Mouse (Mus musculus) CD4-positive helper T cell, adult 2 months (primary cell): ENCODE measurements around the gene Cd72.

ENCODE experiments used
- DNase-seq: peaks from one replicate; pipeline ENCODE4 v3.0.0-alpha.2; 2012; ENCODE audit warnings: low read depth, missing footprints, low spot score

The Cd72 gene

DNA sequence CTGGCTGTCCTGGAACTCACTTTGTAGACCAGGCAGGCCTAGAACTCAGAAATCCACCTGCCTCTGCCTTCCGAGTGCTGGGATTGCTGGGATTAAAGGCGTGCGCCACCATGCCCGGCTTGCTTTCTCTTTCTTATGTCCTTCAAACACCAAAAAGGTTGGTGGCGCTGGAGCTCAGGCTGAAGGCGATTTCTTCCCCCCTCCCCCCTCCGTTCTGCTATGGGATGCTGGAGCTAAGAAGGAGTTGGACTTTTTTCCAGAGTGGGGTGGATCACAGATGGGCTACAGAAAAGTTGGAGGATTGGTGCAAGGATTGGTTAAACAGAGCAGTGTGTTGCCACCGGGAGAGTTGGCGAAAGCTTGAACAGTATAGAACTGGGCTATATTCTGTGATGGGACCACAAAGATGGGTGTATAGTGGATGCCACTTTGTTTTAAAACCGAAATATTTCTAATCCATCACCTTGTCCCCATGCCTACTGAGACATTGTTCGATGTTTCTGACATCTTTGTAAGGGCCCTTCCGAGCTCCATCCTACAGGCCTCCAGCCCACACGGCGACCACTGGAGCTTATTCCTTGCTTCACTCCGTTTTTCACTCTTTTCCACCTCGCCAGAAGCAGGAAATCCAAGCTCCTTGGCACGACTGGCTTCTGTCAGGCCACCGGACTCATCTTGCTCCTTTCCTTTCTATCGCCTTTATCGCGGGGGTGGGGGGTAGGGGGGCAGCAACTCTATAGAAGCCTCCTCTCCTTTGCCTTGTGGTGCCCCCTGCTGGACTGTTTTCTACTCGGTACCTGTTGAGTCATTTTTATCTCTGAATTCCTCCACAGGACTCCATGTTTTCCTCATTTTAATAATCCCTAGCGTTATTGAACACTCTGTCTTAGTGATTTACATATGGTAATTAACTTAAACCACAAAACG is 24.7 kb upstream of the Cd72 start:
- DNase-seq: peak; percentile 80

DNA sequence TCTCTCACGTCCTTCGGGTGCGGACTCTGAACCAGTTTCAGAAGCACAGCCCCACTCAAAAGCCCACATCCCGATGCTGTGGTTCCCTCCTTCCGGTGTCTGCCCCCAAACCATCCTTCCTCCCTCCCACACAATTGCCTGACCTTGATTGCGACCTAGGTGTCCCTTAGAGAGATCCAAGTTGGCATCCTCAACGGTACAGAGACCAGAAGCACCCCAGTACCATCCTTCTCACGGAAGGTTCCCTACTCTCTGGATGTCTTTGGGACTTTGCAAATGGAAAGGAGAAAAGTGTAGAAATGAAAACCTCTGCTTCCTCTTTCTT is 24.1 kb upstream of the Cd72 start:
- DNase-seq: no peak

DNA sequence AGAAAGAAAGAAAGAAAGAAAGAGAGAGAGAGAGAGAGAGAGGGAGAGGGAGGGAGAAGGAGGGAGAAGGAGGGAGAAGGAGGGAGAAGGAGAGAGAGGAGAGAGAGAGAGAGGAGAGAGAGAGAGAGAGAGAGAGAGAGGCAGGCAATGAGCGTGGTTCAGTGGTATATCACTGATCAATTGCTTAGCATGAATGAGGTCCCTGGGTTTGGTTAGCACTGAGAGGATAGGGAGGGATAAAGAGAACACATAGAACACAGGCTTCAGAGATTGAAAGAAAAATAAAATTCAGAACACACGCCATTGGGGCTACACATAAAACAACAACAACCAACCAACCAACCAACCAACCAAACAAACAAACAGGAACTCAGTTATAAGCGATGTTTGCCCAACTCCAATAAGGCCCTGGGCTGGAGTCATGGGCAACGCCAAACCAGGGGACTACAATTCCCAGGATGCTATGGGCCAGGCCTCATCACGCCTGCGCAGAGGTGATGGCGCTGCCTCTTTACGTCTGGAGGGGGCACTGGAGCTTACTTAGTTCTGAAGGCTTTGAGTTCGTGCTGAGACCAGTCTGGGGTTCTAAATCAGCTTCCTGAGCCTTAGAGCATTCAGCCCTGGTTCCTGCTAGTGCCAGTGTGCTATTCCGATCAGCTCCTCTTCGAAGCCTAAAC is 23.6 kb upstream of the Cd72 start:
- DNase-seq: peak; percentile 93

DNA sequence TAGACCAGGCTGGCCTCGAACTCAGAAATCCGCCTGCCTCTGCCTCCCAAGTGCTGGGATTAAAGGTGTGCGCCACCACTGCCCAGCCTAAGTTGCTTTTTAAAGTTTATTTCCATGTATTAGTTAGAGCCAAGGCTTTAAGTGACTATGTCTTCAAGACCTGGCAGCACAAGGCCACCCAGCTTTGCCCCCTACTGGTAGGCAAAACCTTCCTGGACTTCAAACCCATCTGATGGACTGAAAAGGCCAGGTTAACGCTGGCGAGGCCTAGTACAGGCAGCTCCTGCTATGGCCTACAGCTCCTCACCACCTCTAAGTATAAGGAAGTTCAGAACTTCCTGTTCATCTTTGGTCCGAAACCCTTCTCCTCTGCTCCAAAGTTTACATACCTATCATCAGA is 22.2 kb upstream of the Cd72 start:
- peak; percentile 44 for DNase-seq

DNA sequence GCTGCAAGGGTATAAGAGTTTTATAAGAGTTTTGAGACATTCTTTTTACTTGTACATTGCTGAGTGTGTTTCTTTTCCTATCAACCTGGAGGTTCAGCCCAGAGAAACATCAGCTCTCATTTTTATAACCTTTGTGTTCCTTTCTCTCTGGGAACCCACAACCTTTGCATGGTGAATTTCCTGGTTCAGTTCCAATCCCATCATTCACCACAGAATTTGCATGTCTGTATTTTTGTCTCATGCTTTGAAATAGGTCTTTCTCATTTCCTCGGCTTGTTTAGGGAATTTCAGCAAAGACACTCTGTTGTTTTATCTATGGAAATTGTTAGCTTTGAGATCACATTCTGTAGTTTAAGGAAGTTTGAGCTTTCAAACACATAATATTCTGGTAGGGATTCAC is 19.2 kb upstream of the Cd72 start:
- DNase-seq: peak; percentile 37

DNA sequence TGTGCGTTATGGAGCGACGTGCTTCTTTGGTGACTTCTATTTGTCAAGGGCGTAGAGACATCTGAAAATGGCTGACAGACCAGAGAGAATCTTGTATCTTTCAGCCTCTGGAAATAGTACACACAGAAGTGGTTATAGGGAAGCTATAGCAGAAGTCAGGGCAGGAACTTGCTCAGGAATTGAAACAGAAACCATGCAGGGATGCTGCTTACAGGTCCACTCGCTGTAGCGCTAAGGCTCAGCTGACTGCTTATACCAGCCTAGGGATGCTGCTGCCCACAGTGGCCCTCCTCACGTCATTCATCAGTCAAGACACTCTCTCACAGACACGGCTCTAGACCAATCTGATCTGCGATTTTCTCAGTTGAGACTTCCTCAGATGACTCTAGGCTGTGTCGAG is 15.9 kb upstream of the Cd72 start:
- no peak for DNase-seq

DNA sequence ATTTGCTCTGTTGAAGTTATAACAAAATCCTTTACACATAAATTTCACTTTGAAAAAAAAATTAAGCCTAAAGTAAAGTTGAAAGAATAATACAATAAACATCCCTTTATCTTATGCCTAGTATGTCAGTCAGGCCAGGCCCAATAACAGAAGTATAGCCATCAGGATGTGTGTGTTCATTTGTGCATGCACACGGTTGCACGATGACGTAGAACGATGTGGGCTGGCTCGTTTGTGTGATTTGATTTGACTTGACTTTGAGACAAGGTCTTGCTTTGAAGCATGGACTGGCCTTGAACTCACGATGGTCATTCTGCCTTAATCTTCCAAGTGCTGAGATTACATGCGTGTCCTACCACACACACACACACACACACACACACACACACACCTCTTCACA is 12.4 kb upstream of the Cd72 start:
- no peak for DNase-seq

DNA sequence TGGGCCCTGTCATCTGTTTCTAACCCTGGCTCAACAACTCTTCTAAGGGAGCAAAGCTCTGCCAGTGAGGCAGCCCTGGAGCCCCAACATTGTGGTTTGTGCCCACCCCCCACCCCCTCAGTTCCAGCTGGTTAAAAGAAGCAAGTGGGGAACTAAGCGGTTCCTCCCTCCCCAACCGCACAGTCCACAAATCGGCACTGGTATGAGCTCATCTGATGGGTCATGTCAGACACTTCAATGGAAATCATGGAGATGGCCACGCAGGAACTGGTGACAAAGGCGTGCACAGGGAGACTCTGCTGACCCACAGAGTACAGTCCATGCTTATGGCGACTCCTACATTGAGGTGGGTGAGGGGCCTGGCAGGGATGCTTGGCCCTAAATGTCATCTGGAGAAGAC is 11.5 kb upstream of the Cd72 start:
- no peak for DNase-seq

DNA sequence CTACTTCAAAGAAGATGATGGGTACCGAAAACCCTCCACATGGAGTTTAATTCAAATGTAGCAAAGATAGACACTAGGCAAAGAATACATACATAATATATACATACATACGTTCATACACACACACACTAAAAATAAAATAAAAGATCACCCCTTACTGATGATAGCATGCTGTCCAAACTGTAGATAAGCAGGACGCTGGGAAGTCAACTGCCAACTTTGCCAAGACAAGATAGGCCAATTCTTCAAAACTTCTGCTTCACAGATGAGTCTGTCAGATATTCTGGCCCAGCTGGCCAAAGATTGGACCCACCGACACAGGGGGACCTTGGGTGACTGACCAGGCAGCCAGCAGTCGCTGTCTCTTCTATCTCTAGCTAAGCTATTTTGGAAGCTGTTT is 8.7 kb upstream of the Cd72 start:
- DNase-seq: no peak

DNA sequence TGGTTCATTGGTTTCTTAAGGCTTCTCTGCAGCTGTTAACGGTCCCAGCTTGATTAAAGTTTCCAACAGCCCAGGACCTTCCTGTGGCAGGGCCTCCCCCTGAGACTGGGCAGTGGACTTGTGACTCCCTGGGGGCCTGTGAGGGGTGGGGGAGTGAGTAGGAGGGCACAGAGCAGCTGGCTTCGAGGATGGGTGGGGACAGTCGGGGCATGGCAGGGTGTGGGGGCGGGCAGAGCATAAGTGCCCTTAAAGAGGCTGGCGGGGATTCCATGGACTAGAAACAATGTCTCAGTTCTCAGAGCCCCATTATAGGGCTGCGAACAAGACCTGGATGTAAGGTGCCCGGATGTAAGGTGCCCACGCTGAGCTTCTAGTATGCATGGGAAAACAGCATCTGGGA is 2.7 kb upstream of the Cd72 start:
- DNase-seq: peak; percentile 36

DNA sequence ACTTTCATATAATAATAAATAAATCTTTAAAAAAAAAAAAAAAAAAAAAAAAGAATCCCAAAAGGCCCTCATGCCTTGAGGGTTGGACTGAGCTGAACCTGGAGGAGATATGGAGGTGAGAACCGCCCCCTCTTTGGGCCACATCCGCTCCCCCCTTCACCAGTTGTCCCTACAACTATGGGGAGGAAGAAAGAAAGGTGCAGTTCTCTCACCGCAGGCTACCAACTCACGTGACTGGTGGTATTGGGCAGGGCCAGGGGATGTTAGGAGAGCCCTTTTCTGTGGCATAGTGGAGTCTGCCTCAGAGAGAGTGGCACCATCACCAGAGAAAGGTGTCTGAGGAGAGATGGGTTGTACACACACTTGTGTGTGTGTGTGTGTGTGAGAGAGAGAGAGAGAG is 2.0 kb upstream of the Cd72 start:
- DNase-seq: peak; percentile 86

DNA sequence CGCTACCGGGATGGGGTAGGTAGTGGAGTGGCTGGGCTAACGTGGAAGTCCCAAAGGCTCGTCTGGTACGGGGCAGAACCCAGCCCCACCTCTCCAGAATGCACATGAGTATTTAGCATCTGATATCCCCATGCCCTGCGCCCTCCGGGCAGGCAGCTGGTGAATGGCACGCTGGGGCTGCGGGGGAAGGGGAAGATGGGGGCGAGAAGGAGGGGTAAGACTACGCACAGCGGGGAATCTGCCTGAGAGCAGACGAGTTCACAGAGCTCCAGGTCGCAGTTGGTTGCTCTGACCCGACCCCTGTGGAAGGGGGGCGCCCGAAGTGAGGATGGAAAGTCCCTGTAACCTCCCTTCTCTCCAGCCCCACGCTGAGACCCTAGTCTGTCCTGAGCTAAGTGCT is 1.0 kb downstream of the Cd72 start:
- no peak for DNase-seq

DNA sequence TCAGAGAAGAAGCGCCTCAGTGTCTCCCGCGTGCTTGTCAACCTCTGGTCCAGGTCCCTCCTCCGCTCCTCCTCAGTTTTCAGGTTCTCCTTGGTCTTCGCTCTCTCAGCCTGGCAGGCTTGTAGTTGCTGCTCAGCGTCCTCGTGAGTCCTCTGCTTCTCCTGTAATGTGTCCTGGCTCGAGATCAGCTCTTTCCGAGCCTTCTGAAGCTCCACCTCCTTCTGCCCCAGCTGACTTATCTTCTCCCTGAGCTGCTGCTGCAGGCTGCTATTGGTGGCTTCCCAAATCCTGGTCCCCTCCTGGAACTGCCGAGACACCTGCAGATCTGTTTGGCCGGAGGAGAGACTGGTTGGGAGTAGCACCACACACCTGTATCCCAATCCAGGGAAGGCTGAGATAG is 2.1 kb downstream of the Cd72 start:
- DNase-seq: no peak

DNA sequence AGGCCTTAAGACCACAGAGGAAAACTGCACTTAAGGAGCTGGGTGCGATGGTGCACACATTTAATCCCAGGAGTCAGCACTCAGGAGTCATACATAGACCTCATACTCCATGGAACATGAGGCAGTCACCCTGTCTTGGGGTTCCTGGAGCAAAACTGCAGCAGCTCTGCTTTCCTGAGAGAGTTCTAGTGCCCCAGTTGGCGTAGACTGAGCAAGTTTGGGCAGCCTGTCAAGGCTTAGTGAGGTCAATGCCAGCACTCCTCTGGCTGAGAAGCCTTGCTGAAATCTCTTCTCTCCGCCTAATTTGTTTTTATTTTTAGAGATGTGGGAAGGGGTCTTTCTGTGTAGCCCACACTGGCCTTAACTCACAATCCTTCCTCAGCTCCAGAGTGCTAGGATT is 5.9 kb downstream of the Cd72 start:
- DNase-seq: no peak

DNA sequence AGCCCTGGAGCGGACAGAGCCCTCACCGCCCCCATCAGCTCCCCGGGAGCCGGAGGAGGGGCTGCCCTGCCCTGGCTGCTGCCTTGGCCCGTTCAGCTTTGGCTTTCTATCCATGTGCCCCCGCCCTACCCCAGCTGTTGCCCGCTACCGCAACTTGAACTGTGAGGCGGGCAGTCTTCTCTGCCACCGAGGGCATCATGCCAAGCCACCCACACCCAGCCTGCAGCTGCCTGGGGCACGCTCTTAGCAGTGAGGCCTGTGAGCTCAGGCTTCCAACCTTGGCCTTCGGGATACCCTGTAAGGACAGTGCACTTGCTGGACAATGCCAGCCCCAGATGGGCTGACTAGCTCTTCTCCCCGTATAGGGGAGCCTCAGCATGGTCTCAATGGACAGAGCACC is 7.2 kb downstream of the Cd72 start:
- DNase-seq: no peak

DNA sequence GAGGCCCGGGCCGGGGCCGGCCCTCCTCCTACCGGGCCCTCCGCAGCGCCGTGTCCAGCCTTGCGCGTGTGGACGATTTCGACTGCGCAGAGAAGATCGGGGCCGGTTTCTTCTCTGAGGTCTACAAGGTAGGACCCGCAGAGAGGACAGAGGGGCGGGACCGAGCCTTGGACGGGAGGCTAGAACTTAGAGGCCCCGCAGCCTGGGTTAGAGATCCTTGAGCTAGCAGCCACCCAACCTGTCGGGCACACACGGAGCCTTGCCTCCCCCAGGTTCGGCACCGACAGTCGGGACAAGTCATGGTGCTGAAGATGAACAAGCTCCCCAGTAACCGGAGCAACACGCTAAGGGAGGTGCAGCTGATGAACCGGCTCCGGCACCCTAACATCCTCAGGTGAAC is 10.9 kb downstream of the Cd72 start:
- peak; percentile 43 for DNase-seq

DNA sequence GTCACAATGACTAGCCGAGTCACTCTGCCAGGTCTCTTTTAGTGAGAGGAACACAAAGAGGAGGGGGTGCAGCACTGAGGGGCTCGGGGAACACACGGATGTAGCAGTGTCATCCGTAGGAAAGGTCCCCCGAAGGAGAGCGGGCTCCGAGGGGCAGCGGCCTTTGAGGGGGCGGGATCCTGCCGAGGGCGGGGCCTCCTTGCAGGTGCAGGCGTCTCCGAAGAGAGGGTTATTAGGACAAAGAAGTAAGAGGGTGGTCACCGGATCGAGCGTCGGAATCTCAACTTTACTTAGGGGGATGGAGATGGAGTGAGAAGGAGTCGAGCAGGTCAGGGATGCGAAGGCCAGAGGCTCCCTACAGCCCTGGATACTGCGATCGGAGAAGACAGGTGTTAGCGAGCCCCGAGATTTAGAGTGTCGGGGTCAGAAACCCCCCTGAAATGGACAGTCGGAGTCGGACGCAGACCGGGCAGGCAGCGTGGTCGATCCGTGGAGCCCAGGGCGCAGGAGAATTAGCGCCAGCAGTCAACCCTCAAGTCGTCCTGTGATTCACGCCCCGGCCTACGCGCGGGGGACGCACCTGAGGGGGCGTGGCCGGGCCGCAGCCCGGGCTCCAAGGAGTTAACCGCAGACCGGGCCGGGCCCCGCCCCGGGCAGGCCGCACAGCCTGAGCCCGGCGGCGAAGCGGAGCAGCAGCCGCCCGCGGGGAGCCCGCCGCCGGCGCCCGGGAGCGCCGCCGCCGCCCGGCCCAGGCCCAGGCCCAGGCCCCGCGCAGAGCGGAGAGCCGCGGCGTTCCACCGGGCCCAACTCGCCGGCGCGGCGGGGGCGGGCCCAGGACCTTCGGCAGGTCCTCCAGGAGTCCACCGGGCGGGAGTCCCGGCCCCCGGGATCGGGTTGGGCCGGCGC is 11.7 kb downstream of the Cd72 start:
- peak; percentile 89 for DNase-seq

DNA sequence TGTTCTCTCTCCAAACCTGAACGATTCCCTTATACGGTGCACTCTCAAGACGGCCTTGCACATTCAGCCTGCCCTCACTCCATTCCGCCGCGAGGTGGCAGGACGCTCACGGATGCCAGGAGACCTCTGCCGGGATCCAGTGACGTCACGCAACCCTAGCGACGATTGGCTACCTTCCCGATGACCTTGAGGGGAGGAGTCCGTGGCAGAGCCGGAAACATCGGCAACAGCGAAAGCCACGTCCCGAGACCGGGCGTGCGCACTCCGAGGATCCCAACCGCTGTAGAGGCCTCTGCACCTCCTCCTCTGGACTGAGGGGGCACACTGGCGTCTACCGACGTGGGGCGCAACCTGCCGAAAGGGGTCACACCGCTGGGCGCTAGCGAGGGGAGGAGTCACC is 12.4 kb downstream of the Cd72 start:
- DNase-seq: peak; percentile 99

DNA sequence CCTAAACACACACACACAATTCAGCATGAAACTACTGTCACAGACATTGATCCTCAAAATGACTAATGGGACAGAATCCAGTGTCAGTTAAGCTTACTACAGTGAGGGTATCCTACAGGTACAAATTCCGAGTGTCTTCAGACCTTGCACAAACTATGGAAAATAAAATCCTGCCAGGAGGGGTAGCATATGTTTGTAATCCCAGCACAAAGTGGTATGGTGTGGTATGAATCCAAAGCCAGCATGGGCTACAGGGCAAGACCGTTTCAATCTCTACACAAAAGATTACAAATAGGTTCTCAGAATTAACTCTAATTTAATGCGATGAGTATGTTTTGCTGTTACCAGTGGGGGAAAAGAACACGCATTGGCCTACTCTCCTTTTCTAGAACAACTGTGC is 12.8 kb downstream of the Cd72 start, which contains the start of gene Tesk1:
Gene Tesk1, plus strand, starts transcription at position 301 of the 400 bp plus-strand sequence.
- DNase-seq: no peak

DNA sequence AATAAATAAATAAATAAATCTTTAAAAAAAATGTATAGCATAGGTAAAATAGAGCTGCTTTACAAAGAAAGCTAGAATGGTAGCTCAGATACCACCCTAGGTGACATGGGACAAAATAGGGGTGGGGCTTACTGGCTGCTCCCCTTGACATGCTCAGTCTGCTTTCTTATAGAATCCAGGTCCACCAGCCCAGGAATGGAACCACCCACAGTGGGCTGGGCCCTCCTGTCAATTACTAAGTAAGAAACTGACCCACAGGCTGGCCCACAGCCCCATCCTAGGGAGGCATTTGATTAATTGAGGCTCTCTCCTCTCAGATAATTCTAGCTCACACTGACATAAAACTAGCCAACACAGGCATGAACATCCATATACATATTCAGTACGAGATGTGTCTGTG is 21.6 kb downstream of the Cd72 start:
- DNase-seq: no peak

DNA sequence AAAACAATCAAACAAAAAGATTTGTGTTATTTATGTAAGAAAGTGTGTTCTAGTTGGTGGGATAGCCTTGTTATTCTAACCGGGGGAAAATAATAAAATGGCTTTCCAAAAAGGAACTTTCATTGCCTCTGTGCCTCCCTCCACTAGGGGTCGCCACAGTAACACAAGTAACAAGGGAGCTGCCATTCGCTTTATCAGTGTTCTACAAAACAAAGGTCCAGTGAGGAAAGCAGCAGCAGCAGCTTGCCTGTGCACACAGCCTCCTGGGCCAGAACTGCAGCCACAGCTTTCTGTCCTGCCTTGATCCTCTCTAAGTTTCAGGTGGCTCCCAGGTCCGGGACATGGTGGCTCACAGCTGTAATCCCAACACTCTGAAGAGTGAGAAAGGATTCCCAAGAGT is 22.7 kb downstream of the Cd72 start:
- peak; percentile 81 for DNase-seq

DNA sequence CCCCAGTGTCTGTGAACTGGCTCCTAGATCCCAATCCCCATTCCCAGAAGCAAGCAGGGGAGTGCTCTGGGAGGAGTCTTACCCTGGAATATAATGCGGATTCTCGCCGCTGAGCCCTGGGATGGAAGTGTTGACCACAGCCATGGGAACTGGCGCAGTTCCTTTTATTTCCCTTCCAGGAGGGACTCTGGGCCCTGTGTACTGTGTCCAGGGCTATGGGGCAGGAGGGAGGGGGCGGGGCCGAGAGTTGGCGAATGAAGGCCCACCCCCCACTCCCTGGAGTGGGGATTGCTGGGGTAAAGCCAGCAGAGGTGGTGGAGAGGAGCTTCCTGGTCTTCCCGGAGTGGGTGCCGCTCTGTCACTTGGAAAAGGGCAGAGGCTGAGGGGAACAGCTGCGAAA is 25.5 kb downstream of the Cd72 start, which contains the start of gene Fam166b:
Gene Fam166b, minus strand, starts transcription at position 189 of the 400 bp plus-strand sequence.
- DNase-seq: no peak
